Mouse (Mus musculus) bone marrow, adult 2 months (tissue): ENCODE data around the gene Cbarp. TPM values are rescaled to one million over a fixed set of nuclear protein-coding genes. Genes with fewer than 3 reads are reported as not detected.

Experiments
- H3K27ac ChIP-seq: fragments of 200-500 bp; 2 replicates; pipeline ENCODE4 v1.5.1; 2012; ENCODE audit warnings: low read depth, mild to moderate bottlenecking, control low read depth, inconsistent platforms, low read length; ENCODE audit not compliant: control insufficient read depth, poor library complexity, insufficient read depth
- H3K4me1 ChIP-seq: fragments of 200-500 bp; 2 replicates; pipeline ENCODE4 v1.6.1; 2011; ENCODE audit warnings: low read length; ENCODE audit not compliant: control insufficient read depth, insufficient read depth
- H3K4me3 ChIP-seq: fragments of 200-500 bp; replicated peaks from 2 replicates; pipeline ENCODE3; 2011; ENCODE audit warnings: mild to moderate bottlenecking, low read depth, low read length, control low read depth; ENCODE audit not compliant: control insufficient read depth
- CTCF ChIP-seq: fragments of 200-500 bp; IDR thresholded peaks from 2 replicates; pipeline ENCODE4 v1.5.1; 2011; ENCODE audit warnings: low read length, control low read depth; ENCODE audit not compliant: control insufficient read depth, insufficient read depth
- POLR2A ChIP-seq: fragments of 200-500 bp; IDR thresholded peaks from 2 replicates; pipeline ENCODE4 v1.6.1; 2011; ENCODE audit warnings: low read depth, mild to moderate bottlenecking, control low read depth, low read length, borderline replicate concordance; ENCODE audit not compliant: control insufficient read depth
- WGBS: fragments of 180-500 bp; shearing (Covaris S2); methylation state at CpG from one replicate; pipeline ENCODE4 v1.1.7; 2018; 5-methylcytosine and 5-hydroxymethylcytosine counted together
- polyA plus RNA-seq: library from polyadenylated mRNA; stranded (reverse); fragments of >200 nt; gene quantifications from 2 replicates; pipeline ENCODE4 v1.2.4, GENCODE M21; 2011; ENCODE audit warnings: low replicate concordance; ENCODE audit not compliant: missing spikeins, insufficient read depth, insufficient read length

Cbarp gene
- polyA plus RNA-seq, 1 experiment: 3.7 TPM

DNA sequence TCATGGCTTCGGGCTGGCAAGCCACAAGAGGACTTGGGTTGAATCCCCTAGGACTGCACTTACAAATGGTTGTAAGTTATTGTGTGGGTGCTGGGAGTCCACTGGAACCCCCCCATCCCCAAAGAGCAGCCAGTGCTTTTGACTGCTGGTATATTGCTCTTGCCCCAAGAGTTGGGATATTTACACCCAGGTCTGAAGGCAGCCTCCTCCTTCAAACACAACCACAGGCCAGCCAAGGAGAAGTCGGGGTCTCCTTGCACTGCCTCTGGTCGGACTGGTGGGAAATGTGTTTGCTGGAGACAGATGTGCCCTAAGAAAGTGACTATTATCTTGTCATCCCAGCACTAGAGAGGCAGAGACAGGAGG, 21.6 kb upstream of the Cbarp start:
- H3K4me3 ChIP-seq: no peak overlapping the region
- TF ChIP-seq POLR2A (no peak), CTCF (no peak)
- 74% methylated on average over 3 of the region's 3 CpGs for WGBS
- H3K27ac ChIP-seq: peak overlapping the region; percentile 42
- peaks cover 27% of the 10 kb centered on the region for H3K4me1 ChIP-seq

DNA sequence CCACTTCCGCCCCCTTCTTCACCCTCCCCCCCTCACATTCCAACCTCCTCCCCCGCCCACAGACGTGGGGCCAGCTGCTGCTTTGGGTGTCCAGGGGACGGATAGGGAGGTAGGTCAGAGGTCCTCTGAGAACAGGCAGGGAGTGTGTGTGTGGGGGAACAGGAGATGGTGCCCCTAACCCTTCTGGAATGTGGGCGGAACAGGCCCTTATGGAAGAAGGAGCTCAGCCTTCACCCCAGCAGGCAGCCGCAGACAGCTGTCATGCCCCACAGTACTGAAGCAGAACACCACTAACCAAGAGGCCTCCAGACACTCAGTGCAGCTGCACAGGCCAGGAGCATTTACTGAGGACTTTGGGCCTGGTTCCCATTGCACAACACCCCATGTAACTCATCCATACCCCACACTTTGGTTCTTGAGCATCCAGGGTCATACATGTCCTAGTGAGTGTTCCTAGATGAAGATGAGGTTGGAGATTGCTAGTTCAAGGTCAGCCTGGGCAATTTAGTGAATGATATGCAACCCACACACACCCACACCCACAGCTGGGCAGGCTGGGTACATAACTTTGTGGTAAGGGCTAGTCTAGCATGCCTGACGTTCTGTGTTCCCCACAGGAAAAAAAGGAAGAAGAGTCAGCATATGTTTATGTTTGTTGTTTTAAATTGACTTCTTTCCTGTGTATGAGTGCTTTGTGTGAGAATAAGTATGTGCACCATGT, 21.0 kb upstream of the Cbarp start:
- Histone ChIP-seq H3K27ac (peak overlapping the region; percentile 42), H3K4me1 (peaks cover 27% of the 10 kb centered on the region), H3K4me3 (no peak overlapping the region)
- no peak for TF ChIP-seq CTCF
- no peak for TF ChIP-seq POLR2A
- 30% methylated on average over 7 of the region's 7 CpGs for WGBS

DNA sequence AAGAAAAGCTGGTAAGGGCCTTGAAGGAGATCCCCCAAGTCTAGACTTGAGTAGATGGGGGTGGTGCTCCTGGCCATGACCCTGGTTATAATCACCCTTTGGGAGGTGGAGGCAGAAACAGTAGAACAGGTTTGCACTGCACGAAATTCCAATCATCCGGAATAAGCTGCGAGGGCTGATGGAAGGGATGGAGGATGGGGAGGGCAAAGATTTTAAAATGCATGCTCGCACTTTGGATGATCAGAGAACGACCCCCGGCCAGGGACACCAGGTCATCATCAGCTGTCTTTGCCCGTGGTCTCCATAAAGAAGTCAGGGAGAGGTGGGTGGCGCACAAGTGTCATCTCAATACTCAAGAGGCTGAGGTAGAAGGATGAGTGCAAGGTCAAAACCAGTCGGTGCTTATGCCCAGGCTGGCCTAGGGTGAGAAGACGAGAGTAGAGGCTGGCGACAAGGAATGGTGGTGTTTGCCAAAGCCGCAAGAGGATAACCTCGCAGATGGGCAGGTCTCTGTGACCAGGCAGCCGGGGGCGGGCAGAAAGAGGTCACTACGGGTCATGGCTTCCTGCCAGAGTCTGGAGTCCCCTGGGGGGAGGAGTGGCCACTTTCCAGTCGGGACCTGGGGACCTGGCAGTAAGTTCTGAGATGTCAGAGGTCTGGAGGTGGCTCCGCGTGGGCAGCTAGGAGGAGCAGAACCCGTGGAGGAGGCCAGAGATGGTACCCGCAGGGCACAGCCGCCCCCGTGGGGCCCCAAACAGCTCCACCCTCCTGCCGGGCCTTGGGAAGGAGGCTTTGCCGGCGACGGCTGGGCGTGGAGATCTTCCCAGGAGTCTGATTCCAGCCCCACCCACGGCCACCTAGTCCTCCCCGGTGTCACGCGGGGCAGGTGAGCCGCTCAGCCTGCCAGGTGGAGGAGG, 20.1 kb upstream of the Cbarp start:
- H3K4me1 ChIP-seq: peaks cover 27% of the 10 kb centered on the region
- 3% methylated on average over 33 of the region's 33 CpGs for WGBS

GRCm38 (mm10) chr10:80159561-80160454, 19.2 kb upstream of the Cbarp start:
- TF ChIP-seq CTCF (no peak), POLR2A (peak; percentile 14; the same call in 1 of the 2 replicates)
- H3K4me1 ChIP-seq: peaks cover 28% of the 10 kb centered on the region
- under 1% methylated on average over 55 of the region's 55 CpGs for WGBS
- peak overlapping the region; percentile 95 for H3K27ac ChIP-seq
- peak overlapping the region; percentile 78 for H3K4me3 ChIP-seq

More for the DNA sequence above, 20.1 kb upstream of the Cbarp start:
- TF ChIP-seq CTCF (no peak), POLR2A (0 out of 2 replicates have a peak, but pooled peaks have one; percentile 32)
- Histone ChIP-seq H3K27ac (peak overlapping the region; percentile 84), H3K4me3 (peak overlapping the region; percentile 25)

GRCm38 (mm10) chr10:80159021-80159560, 18.5 kb upstream of the Cbarp start:
- TF ChIP-seq CTCF: no peak
- TF ChIP-seq POLR2A: peak; percentile 33; the same call in 1 of the 2 replicates
- 7% methylated on average over 12 of the region's 12 CpGs for WGBS
- H3K4me1 ChIP-seq: peaks cover 25% of the 10 kb centered on the region
- peak overlapping the region; percentile 78 for H3K4me3 ChIP-seq
- peak overlapping the region; percentile 95 for H3K27ac ChIP-seq

DNA sequence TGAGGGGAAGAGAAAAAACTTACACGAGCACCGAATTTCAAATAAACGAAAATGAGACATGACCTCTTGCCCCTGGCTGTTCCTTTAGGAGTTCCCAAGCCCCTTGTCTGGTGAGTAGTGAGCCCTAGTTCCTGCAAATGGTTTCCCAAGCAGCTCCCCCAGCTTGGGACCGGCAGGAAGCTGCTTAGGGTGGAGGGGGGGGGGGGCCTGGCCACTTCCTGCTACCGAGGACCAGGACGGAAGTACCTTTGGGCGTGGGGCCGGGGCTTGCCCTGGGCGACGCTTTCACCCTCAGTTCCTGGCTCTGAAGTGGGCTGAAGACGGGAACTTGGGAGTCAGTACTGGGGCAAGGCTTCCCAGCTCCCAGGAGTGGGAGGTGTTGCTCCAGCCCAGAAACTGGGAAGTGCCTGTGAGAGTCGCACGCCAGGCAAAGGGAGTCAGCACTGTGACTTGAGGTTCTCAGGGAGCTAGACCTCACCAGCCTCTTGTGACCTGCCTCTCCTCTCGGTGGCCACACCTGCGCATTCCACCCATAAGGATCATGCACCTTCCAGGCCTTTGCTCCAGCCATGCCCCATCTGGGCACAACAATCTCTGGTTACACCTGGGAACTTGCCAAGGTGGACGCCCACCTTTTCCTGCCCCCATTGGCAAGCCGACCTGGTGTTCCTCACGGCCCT, 17.8 kb upstream of the Cbarp start:
- peak overlapping the region; percentile 95 for H3K27ac ChIP-seq
- TF ChIP-seq POLR2A (peak; percentile 79), CTCF (no peak)
- H3K4me3 ChIP-seq: peak overlapping the region; percentile 43
- 1% methylated on average over 18 of the region's 18 CpGs for WGBS
- peaks cover 22% of the 10 kb centered on the region for H3K4me1 ChIP-seq
